Mouse (Mus musculus): ENCODE results near the gene Dlgap1. TPM values are rescaled to one million over a fixed set of nuclear protein-coding genes. Genes with fewer than 3 reads are reported as not detected.

Dlgap1 gene
- not detected for total RNA-seq (2018; cell fraction: chromatin; rRNA removed)
- not detected for total RNA-seq (2018; cell fraction: cytosol; rRNA removed)
- total RNA-seq (2018; cell fraction: nucleus; rRNA removed), result not detected
- not detected in 3 replicates for polyA plus RNA-seq (2018)

DNA sequence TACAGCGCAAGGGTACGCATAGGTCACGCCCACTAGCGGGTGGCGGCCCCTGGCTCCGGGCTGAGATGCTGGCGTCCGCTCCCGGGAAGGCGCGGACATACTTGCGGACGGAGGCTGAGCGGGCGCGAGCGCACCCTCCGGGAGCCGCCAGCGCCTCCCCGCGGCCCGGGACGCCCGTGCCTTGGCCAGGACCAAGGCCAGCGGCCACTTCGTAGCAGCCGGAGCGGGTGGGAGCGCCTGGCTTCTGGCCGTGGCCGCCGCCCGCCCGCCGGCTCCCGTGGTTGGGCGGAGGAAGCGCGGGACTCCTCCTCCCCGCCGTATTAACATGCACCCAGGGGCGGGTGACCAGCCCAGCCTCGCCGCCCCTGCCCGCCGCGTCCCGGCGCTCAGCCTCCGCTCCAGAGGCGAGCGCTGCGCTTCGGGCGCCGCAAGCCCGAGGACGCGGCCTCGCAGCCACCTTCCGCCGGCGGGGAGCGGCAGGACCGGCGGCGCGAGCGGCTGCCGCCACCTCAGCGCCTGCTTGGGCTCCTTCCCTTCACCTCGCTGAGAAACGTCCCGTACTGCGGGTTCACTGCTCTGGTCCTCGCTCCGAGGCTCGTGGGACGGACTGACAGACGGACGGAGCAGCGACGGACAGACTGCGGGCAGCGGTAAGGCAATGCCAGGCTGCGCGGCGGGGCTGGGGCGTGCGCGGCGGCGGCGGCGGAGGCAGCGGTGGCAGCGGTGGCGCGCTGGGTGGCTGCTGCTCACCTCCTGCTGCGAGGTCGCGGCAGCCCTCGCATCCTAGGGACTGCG lies at the start of gene Dlgap1:
Gene Dlgap1, plus strand, starts transcription at position 53 of the 795 bp plus-strand sequence.
- H3K79me2 ChIP-seq (ENCODE audit: inconsistent target), result no peaks in the 10 kb centered on the region

DNA sequence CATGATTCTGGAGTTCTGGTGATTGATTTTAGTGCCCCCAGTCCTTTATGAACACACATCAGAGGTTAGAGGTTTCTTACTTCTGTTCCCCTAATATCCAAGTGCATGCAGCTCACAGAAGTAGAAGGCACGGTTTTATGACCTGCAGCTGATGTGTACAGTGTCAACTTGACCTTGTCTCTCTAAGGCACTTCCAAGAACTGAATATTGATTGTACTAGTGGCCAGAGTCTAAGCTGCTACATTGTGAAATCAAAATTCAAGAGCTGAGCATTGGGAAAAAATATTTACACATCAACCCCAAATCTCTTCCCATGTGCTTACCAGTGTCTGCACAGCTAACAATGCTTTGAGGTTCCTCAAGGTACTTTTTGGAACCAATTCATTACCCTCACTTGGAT lies 13.9 kb upstream of the Dlgap1 start:
- H3K27ac ChIP-seq, result no peak overlapping the region
- H3K4me3 ChIP-seq (ENCODE audit: inconsistent target), result no peak overlapping the region
- 45% methylated on average over 1 of the region's 1 CpGs for WGBS (ENCODE audit: missing documents)
- no peaks in the 10 kb centered on the region for H3K36me3 ChIP-seq (ENCODE audit: inconsistent target)
- no peaks in the 10 kb centered on the region for H3K79me2 ChIP-seq (ENCODE audit: inconsistent target)

More for the DNA sequence above, at the start of gene Dlgap1:
- H3K27ac ChIP-seq, result no peak within 1 kb of the TSS
- 3% methylated on average over 87 of the region's 105 CpGs for WGBS (ENCODE audit: missing documents)
- no peaks in the 10 kb centered on the region for H3K36me3 ChIP-seq (ENCODE audit: inconsistent target)
- no peak within 1 kb of the TSS for H3K4me3 ChIP-seq (ENCODE audit: inconsistent target)

DNA sequence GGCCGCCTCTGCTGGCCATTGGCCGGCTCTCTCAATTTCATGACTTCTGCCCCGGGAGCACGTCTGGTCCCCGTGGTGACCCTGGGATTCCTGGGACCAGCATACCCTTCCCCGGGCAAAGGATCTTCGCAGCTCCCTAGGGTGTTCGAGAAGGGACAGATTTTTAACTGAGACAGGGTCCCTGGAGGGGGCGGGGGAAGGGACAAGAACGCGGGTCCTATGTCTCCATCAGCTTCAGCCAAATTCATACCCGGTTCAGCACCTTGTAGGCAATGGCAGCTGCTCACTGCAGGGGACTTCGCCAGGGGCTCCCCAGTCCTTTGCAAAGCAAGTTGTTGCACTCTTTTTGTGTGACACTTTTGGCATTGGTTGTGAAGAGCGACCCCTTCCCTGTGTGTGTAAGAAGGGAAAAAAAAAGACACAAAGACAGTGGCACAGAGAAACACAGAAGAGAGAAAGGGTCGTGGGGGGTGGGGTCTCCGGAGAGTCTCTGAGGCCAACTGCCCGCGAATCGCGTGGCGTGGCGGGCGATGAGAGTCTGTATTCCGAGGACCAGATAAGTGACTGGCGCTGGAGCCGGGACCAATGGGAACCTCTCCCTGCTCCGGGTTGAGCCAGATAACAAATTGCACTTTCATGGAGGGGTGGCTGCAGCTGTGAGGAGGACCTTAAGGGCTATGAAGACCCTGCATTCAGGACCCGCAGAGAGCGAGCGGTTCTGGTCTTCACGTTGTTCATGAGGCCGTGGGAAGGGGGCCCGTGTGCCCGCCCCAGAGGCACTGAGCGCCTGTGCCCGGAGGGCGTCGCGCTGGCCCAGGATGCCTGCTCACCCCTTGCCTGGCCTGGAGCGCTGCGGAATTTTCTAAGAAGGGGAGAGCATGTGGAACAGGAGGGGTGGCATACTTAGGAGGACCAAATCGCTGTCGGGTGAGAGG lies 1.2 kb downstream of the Dlgap1 start:
- Histone ChIP-seq H3K36me3 (ENCODE audit: inconsistent target) (no peaks in the 10 kb centered on the region), H3K79me2 (ENCODE audit: inconsistent target) (no peaks in the 10 kb centered on the region), H3K27ac (no peak overlapping the region), H3K4me3 (ENCODE audit: inconsistent target) (no peak overlapping the region)
- 9% methylated on average over 43 of the region's 43 CpGs for WGBS (ENCODE audit: missing documents)

DNA sequence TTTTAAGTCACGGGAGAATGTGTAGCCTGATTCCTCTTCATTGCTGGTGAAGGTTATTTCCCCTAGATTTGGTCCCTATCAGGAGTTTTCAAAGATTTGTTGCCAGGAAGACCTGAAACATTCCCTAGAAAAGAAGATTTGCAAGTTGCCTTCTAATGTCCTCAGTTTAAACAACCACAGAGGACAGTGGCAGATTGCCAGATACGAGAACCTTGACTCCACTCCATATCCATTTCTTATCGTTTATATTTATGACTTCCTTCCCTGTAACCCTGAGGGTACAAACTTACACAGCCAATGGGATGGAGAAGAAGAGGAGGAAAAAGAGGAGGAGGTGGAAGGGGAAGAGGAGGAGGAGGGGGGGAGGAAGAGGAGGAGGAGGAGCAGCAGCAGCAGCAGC lies 4.2 kb downstream of the Dlgap1 start:
- 43% methylated on average over 3 of the region's 3 CpGs for WGBS (ENCODE audit: missing documents)
- H3K4me3 ChIP-seq (ENCODE audit: inconsistent target), result no peak overlapping the region

DNA sequence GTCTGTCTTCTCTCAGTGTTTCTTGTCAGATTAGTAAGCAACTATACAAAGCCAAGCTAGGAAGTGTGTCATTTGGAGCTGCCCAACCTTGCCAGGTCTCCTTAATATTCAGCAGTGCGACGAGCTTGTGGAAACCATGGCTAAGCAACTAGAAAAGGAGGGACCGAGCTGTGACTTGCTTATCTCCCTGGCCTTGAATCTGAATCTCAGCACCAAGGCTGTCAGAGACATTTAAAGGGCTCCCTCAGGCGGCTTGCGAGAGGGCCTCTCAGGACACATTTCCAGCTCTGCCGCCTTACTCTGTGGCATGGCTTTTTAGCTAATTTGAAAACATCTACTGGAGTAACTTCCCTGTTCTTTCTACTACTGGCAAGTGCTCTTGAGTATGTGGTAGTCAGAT lies 5.1 kb downstream of the Dlgap1 start:
- H3K79me2 ChIP-seq (ENCODE audit: inconsistent target), result no peaks in the 10 kb centered on the region
- H3K4me3 ChIP-seq (ENCODE audit: inconsistent target), result no peak overlapping the region
- H3K36me3 ChIP-seq (ENCODE audit: inconsistent target), result no peaks in the 10 kb centered on the region
- WGBS (ENCODE audit: missing documents), result 64% methylated on average over 5 of the region's 6 CpGs
- H3K27ac ChIP-seq, result no peak overlapping the region

More for the DNA sequence above, 4.2 kb downstream of the Dlgap1 start:
- no peaks in the 10 kb centered on the region for H3K79me2 ChIP-seq (ENCODE audit: inconsistent target)
- no peak overlapping the region for H3K27ac ChIP-seq
- H3K36me3 ChIP-seq (ENCODE audit: inconsistent target), result no peaks in the 10 kb centered on the region

DNA sequence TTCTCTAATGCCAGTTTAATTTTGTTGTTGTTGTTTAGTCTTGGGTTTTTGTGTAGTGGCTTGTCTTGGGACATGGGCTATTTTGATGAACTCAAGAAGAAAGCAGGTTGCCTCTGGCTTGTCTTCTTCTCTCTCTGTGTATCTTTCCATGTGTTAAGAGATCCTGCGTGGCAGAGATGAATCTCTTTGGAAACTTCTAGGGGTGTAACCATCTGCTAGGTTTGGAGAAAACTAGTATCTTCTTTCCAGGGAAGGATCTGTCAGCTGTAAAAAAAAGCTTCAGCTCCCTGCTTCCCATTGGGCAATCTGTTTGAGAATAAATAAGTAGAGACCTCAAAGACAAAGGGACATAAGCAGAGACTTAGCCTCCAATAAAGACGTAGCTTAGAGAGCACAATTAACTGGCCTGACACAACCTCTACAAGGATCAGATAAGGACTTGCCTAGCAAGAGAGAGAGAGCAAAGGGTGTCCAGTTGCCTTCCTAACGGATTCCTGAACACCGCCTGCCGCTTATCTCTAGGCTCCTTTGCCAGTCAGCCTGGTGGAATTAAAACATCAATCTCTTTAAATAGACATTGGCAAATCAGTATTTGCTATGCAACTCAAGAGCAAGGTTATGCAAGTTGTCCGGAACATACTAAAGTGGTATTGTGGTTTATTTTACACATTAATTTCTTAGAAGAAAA lies 13.5 kb downstream of the Dlgap1 start:
- Histone ChIP-seq H3K4me3 (ENCODE audit: inconsistent target) (no peak overlapping the region), H3K79me2 (ENCODE audit: inconsistent target) (no peaks in the 10 kb centered on the region), H3K27ac (no peak overlapping the region), H3K36me3 (ENCODE audit: inconsistent target) (no peaks in the 10 kb centered on the region)
- 69% methylated on average over 6 of the region's 6 CpGs for WGBS (ENCODE audit: missing documents)

DNA sequence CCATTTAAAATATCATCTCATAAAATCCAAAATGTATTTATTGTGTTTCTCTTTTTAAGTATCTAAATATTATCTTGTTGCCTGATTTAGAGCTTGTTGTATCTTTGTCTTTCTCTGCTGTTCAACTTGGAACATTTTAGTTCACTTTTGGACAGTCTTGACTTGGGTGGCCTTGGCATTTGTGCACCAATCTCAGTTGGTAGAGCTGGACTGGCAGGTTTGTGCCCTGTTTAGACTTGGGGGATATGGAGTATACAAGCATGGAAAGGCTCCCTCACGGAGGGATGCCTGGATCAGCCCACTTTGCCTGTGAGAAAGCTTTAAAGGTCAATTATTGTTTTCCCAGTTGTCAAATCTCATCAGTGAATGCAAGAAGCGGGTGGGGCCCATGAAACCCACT lies 27.5 kb downstream of the Dlgap1 start:
- 73% methylated on average over 2 of the region's 2 CpGs for WGBS (ENCODE audit: missing documents)
- no peaks in the 10 kb centered on the region for H3K79me2 ChIP-seq (ENCODE audit: inconsistent target)
- H3K27ac ChIP-seq, result no peak overlapping the region
- H3K4me3 ChIP-seq (ENCODE audit: inconsistent target), result no peak overlapping the region
- H3K36me3 ChIP-seq (ENCODE audit: inconsistent target), result no peaks in the 10 kb centered on the region

DNA sequence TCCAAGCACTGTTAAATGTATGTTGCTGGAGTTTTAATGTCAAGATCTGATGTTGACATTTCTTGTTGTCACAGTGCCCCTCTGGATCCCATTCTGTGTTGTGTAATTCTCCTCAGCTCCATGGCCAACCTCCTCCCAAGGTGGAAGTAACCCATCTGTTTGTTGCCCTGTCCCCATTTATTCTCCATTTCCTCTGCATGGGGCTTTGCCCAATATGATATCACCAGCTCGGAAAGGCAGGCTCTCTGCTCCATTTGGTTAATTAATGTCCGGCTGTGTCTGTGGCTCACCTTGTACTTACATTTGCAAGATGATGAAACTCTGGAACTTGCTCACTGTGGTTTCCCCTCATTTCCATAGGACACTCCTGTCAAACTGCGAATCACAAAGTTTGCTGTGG lies 33.2 kb downstream of the Dlgap1 start:
- 91% methylated on average over 3 of the region's 3 CpGs for WGBS (ENCODE audit: missing documents)
- Histone ChIP-seq H3K79me2 (ENCODE audit: inconsistent target) (no peaks in the 10 kb centered on the region), H3K27ac (no peak overlapping the region), H3K4me3 (ENCODE audit: inconsistent target) (no peak overlapping the region), H3K36me3 (ENCODE audit: inconsistent target) (no peaks in the 10 kb centered on the region)

DNA sequence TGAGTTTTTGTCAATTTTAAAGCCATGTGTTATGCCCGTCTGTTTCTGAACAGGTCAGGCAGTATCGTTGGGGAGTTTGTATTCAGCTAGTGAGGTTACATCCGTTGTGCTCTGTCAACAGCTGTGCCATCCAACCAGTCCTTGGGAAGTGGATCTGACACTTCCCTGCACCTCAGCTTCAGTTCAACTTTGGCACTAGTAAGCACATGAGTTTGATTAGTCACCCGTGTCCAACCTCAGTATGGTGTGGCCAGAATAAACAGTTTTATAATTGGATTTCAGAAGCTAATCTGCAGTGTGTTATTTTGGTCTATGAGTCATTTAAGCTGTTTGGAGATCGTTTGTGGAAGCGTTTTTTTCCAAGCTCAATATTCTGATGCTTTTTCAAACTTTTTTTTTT lies 35.8 kb downstream of the Dlgap1 start:
- Histone ChIP-seq H3K27ac (no peak overlapping the region), H3K36me3 (ENCODE audit: inconsistent target) (no peaks in the 10 kb centered on the region), H3K79me2 (ENCODE audit: inconsistent target) (no peaks in the 10 kb centered on the region), H3K4me3 (ENCODE audit: inconsistent target) (no peak overlapping the region)
- WGBS (ENCODE audit: missing documents), result 85% methylated on average over 6 of the region's 6 CpGs

DNA sequence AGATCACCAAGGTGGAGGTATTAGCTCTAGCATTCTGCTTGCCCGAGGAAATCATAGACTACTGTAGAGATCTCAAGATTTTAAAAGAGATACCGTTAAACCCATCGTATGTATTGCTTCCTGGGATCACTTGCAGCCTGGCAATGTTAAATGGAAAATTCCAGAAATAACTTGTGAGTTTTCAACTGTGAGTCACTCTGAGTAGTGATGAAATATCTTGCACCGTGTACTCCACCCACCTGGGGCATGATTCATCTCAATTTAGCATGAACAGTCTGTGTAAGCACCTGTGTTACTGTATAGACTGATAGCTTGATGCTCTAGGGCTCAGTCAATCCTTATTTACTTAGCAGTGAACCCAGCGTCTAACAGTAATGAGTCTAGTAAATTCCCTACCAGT lies 38.7 kb downstream of the Dlgap1 start:
- Histone ChIP-seq H3K4me3 (ENCODE audit: inconsistent target) (no peak overlapping the region), H3K36me3 (ENCODE audit: inconsistent target) (no peaks in the 10 kb centered on the region), H3K79me2 (ENCODE audit: inconsistent target) (no peaks in the 10 kb centered on the region), H3K27ac (no peak overlapping the region)
- WGBS (ENCODE audit: missing documents), result 82% methylated on average over 5 of the region's 5 CpGs

DNA sequence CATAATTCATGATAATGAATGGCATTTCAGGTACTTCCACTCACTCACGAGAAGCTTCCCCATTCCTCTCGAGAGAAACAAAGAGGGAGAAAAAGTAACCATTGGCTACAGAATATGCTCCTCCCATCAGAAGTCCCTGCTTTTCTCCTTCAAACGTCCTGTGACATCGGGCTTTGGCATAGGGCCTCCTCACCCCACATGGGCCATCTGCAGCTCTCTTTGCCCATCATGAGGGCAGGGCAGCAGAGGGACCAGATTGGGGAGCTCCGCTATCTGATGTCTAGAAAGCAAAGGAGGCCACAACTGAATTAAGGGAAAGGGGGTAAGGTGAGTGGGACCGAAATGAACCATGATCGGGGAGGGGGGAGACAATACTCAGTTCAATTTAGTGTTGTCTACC lies 47.6 kb downstream of the Dlgap1 start:
- Histone ChIP-seq H3K79me2 (ENCODE audit: inconsistent target) (no peaks in the 10 kb centered on the region), H3K4me3 (ENCODE audit: inconsistent target) (no peak overlapping the region), H3K27ac (no peak overlapping the region), H3K36me3 (ENCODE audit: inconsistent target) (no peaks in the 10 kb centered on the region)
- WGBS (ENCODE audit: missing documents), result 55% methylated on average over 5 of the region's 7 CpGs

DNA sequence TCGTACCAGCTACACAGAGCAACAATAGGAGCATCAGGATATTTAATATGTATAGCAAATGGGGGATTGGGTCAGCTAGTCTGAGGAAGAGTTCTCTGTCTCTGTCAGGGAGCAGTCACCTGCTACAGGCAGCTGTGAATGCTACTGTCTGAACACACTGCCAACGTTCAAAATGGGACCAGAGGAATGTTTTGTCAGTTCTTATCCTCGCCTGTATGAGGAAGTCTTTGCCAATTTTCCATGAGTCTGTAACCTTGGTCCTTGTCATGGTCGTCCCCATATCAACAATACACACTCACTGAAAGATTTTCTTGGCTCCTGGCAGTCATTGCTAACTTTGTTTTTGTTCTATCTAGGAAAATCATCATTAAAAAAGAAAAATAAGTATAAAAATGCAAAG lies 51.5 kb downstream of the Dlgap1 start:
- Histone ChIP-seq H3K27ac (no peak overlapping the region), H3K79me2 (ENCODE audit: inconsistent target) (no peaks in the 10 kb centered on the region), H3K4me3 (ENCODE audit: inconsistent target) (no peak overlapping the region), H3K36me3 (ENCODE audit: inconsistent target) (no peaks in the 10 kb centered on the region)
- WGBS (ENCODE audit: missing documents), result 74% methylated on average over 4 of the region's 4 CpGs

DNA sequence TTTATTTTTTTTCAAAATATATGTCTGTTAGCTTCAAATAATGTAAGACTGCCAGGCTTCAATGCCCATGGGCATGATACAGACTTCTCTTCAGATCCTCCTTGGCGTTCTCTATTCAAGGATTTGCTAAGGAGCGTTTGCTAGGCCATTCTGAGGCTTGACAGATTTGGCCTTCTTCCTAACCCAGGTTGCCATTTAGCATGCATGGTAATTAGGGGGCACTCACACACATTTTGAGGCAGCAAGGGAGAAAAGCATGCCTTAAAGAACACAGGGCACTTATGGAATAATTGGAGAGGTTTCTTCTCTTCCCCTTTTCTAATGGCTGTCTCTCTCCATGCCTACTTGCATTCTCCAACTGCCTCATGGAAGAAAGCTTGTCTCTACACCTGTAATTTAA lies 53.7 kb downstream of the Dlgap1 start:
- Histone ChIP-seq H3K4me3 (ENCODE audit: inconsistent target) (no peak overlapping the region), H3K36me3 (ENCODE audit: inconsistent target) (no peaks in the 10 kb centered on the region), H3K27ac (no peak overlapping the region), H3K79me2 (ENCODE audit: inconsistent target) (no peaks in the 10 kb centered on the region)
- WGBS (ENCODE audit: missing documents), result 62% methylated on average over 2 of the region's 2 CpGs

DNA sequence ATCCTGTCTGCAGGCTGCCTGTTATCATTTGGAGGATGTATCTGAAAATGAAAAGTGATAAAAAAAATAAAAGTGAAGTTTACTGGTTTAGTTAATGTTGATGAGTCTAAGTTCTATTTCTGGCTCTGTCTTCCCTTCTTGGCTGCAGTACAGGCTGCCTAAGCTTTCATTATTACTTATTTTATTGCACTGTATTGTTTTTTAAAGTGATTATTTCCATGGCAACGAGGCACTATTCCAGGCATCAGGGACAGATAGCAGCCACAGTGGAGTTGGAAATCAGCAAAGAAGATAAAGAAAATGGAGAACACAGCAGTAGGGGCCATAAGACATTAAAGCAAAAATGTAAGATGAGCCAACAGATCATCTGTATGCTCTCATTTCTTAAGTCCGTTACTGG lies 66.0 kb downstream of the Dlgap1 start:
- H3K4me3 ChIP-seq (ENCODE audit: inconsistent target), result no peak overlapping the region
- no peaks in the 10 kb centered on the region for H3K36me3 ChIP-seq (ENCODE audit: inconsistent target)
- H3K27ac ChIP-seq, result no peak overlapping the region
- WGBS (ENCODE audit: missing documents), result 96% methylated on average over 2 of the region's 2 CpGs
- no peaks in the 10 kb centered on the region for H3K79me2 ChIP-seq (ENCODE audit: inconsistent target)

Data from macrophage (primary cell).